Mouse (Mus musculus): ENCODE data around the gene Gsto2. TPM values are rescaled to one million over a fixed set of nuclear protein-coding genes. Genes with fewer than 3 reads are reported as not detected.

Gene Gsto2
- polyA plus RNA-seq (2012; fragmentation: generic; extraction: Trizol): 1 to 10 TPM; 6.8 to 9.9 TPM

DNA sequence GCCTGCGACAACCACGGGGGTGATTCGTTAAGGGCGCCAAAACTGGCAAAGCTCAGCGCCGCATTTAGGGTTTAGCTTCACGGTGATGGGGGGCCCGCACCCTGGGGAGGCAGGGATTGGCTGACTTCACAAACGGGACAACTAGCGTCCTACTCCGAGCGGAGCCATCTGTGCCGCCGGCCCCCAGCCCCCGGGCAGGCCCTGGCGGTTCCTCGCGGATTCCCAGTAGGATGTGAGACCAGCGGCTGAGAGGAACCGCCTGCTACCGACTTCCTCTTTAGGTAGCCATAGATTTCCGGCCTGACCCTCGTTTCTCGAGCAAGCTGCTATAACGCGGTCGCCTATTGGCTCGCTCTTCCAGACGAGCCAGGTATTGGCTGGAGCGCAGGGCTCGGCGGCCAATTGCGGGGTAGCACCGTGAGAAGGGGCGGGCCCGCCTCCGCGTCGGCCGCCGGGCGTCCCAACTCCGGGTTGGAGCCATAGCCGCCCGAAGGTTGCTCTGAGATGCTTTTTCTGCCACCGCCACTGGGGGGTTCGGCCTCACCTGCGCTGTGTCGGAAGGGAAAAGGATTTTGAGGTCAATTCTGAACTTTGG is at the start of gene Gsto2:
TSS of gene Gsto2 (plus strand) at position 182 of the 595 bp plus-strand sequence.

DNA sequence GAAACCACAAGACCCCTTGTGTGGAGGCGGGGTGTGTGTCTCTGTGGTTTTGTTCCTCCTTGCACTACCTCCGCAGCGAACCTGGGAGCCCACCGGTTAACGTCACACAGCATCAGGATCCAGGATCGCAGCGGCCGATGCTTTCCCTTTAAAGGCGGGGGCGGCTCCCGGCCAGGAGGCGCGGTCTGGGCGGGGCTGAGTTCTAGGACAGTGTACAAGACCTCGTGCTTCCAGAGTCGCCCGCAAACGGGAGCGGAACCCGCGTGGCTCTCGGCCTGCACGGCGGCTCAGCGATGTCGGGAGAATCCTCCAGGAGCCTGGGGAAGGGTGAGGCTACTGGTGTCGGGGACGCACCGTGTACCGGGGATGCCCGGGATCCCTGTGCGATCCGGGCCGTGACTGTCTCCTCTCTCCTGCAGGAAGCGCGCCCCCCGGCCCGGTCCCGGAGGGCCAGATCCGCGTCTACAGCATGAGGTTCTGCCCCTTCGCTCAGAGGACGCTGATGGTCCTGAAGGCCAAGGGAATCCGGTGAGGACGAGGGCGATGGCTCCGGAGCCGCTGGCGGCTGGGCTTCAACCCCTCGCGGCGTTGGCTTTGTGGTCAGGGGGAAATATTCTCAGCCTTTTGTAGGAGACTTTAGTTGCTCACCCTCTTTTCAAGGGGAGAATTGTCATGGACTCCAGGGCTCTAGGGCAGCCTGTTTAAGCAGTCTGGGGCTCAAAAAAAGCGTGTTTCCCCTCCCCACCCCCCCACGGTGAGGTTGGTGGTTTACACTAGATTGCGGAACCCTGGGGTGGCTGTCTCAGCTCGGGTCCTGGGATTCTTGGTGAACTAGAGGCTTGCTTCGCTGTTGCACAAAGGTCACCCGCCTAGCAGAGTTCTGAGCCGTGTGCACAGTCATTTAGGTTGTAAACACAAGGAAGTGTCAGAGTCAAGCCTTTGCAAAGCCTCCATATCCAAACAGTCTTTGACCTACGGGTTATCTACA is 10.2 kb upstream of the Gsto2 start, which contains the start of gene Gsto1:
TSS of gene Gsto1 (plus strand) at position 175 of the 988 bp plus-strand sequence.

DNA sequence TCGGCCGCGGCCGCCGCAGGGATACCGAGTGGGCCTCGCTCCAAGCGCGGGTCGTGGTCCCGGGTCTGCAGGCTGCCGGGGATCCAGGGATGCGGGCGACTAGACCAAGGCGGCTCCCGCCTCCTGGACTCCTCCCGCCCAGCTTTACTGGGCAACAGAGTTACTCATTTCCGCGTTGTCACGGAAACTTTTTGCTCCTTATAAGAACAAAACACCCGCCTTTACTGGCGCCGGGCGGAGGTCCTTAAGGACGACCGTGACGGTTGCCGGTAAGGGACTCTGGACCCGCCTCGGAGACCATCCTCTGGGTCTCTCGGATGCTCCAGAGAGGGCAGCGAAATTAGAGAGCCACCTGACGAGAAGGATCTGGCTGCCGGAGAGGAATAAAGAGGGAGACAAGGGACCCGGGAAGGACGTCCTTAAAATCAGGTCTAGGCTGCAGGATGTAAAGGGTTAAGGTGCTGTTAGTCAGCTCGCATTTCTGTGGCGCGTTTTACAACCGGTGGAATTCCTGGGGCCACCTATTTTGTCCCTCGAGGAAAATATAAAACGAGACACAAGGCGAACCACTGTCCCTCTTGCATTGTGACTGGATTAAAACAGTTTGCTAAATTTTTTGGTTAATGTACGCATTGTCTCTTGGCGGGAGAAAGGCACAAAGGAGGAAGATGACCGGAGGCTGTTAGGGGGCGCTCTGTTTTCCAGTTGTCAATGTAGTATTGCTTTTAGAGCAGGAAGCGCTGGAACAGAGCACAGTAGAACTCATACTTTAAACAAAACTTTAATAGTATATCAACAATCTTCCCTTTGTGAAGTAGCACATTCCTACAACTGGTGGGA is 54.0 kb downstream of the Gsto2 start, which contains the start of the genes Cfap43 and Itprip:
TSS of gene Cfap43 (minus strand) at position 162 of the 840 bp plus-strand sequence.
TSS of gene Itprip (minus strand) at position 174 of the 840 bp plus-strand sequence.

Other genes starting within 250 kb of the Gsto2 start
- gene Col17a1, start 173.4 kb upstream of the Gsto2 start, polyA plus RNA-seq (2012; fragmentation: generic; extraction: Trizol): under 1 TPM; 0.16 to 0.93 TPM
- gene Sfr1, start 133.9 kb upstream of the Gsto2 start, polyA plus RNA-seq (2012; fragmentation: generic; extraction: Trizol): 10 to 100 TPM; 25.5 to 67.9 TPM
- 100 to 1,000 TPM; 161 to 577 TPM for gene Gsto1, start 10.6 kb upstream of the Gsto2 start, polyA plus RNA-seq (2012; fragmentation: generic; extraction: Trizol)
- gene Cfap43, start 53.8 kb downstream of the Gsto2 start, polyA plus RNA-seq (2012; fragmentation: generic; extraction: Trizol): under 1 TPM; 0.02 to 0.04 TPM
- 1 to 10 TPM; 7.6 to 9.8 TPM for gene Itprip, start 53.8 kb downstream of the Gsto2 start, polyA plus RNA-seq (2012; fragmentation: generic; extraction: Trizol)
- gene Cfap58, start 72.1 kb downstream of the Gsto2 start, polyA plus RNA-seq (2012; fragmentation: generic; extraction: Trizol): not detected